8 mouse cellular contexts compared by ENCODE assay signal in genomic region chr5:110286446-110287083, GRCm38 (mm10). TPM values are rescaled to one million over a fixed set of nuclear protein-coding genes. Genes with fewer than 3 reads are reported as not detected.
DNase-seq lines count a peak whose midpoint lies in the region; ATAC-seq and TF ChIP-seq lines count a peak whose summit lies in the region.

No protein-coding gene starts in this region.

- H3K4me3 ChIP-seq in lung, adult 2 months (replicated peaks; ENCODE audit: extremely low read depth, low read depth, low read length), result peak overlapping the region; percentile 63
- H3K4me3 ChIP-seq in embryonic facial prominence, embryonic 10.5 days, result peak overlapping the region; percentile 80
- H3K4me3 ChIP-seq in intestine, postnatal 0 days (ENCODE audit: low read depth, low read length), result peak overlapping the region; percentile 64

- peak overlapping the region; percentile 92 for H3K27ac ChIP-seq in embryonic facial prominence, embryonic 10.5 days (replicated peaks)
- H3K27ac ChIP-seq in intestine, postnatal 0 days (ENCODE audit: low read depth, low read length), result no peak overlapping the region; the same call in 1 of the 2 replicates

- H3K9me3 ChIP-seq in embryonic facial prominence, embryonic 10.5 days, result no peaks in the 10 kb centered on the region
- no peaks in the 10 kb centered on the region for H3K9me3 ChIP-seq in intestine, postnatal 0 days (ENCODE audit: control insufficient read depth)

- peak; percentile 77 for ATAC-seq in intestine, postnatal 0 days
- ATAC-seq in neutrophil, adult 5-6 weeks (ENCODE audit: extremely low read depth, insufficient number of reproducible peaks, low FRiP score, poor library complexity, severe bottlenecking), result peak; percentile 2; the same call in 1 of the 2 replicates

- WGBS in lung, adult 2 months, result under 1% methylated on average over 31 of the region's 31 CpGs
- WGBS in embryonic facial prominence, embryonic 10.5 days, result 4% methylated on average over 31 of the region's 31 CpGs
- 2% methylated on average over 31 of the region's 31 CpGs for WGBS in intestine, postnatal 0 days

- no peak for DNase-seq in lung, adult 2 months
- no peak for DNase-seq in lung, postnatal 10 days
- DNase-seq in embryonic facial prominence, embryonic 10.5 days (ENCODE audit: low spot score), result no peak
- no peak for DNase-seq in adrenal gland, postnatal 14 days
- no peak for DNase-seq in right cerebral cortex, postnatal 10 days (ENCODE audit: low spot score in 2 of 2)
- no peak for DNase-seq in layer of hippocampus, postnatal 36 days

- H3K27me3 ChIP-seq in embryonic facial prominence, embryonic 10.5 days (replicated peaks; ENCODE audit: low read depth, poor library complexity, severe bottlenecking), result peaks cover 27% of the 10 kb centered on the region
- no peaks in the 10 kb centered on the region for H3K27me3 ChIP-seq in intestine, postnatal 0 days (replicated peaks; ENCODE audit: control insufficient read depth, insufficient read depth, low read length)

- TF ChIP-seq POLR2A in lung, adult 2 months (IDR thresholded peaks at IDR 0.05; ENCODE audit: borderline replicate concordance, extremely low read depth, low read depth, low read length), result no peak

- peak overlapping the region; percentile 68 for H3K9ac ChIP-seq in intestine, postnatal 0 days (ENCODE audit: low read depth, low read length)

- H3K4me2 ChIP-seq in intestine, postnatal 0 days (replicated peaks; ENCODE audit: low read depth), result peak overlapping the region; percentile 100

- no peak for TF ChIP-seq CTCF in lung, adult 2 months (IDR thresholded peaks at IDR 0.05; ENCODE audit: insufficient read depth, low read length)
- no peak for TF ChIP-seq CTCF in intestine, postnatal 0 days (IDR thresholded peaks at IDR 0.05; ENCODE audit: low read depth)

- peaks cover 4% of the 10 kb centered on the region; the same call in 1 of the 2 replicates for H3K4me1 ChIP-seq in lung, adult 2 months (ENCODE audit: control insufficient read depth, insufficient read depth, low read length)
- peaks cover 22% of the 10 kb centered on the region for H3K4me1 ChIP-seq in embryonic facial prominence, embryonic 10.5 days
- H3K4me1 ChIP-seq in intestine, postnatal 0 days (replicated peaks; ENCODE audit: control insufficient read depth, insufficient read depth, low read length), result no peaks in the 10 kb centered on the region

- peaks cover 33% of the 10 kb centered on the region for H3K36me3 ChIP-seq in embryonic facial prominence, embryonic 10.5 days (replicated peaks)
- peaks cover 14% of the 10 kb centered on the region; the same call in 1 of the 2 replicates for H3K36me3 ChIP-seq in intestine, postnatal 0 days (ENCODE audit: control insufficient read depth, insufficient read depth)

RNA-seq across cellular contexts. Expression of gene Pole, which starts 0.5 kb away (rescaled TPM):
- polyA plus RNA-seq in lung, adult 2 months (2012; rRNA removed), result 1.0 and 1.7 TPM in 2 replicates
- polyA plus RNA-seq in embryonic facial prominence, embryonic 10.5 days (2016; fragmentation: Nextera tagmentation; extraction: Ambion mirVana), result 47.5 and 54.1 TPM in 2 replicates
- polyA plus RNA-seq in intestine, postnatal 0 days (2015; fragmentation: Nextera tagmentation; extraction: Ambion mirVana), result 4.7 and 5.1 TPM in 2 replicates
- total RNA-seq in neutrophil, adult 5-6 weeks (2017), result 3.9 and 6.1 TPM in 2 replicates
- total RNA-seq in adrenal gland, postnatal 14 days (2021), result 8.2 and 11.9 TPM in 2 replicates
- 1 to 10 TPM; 1.2 to 2.1 TPM for total RNA-seq in layer of hippocampus, postnatal 36 days (2021)

RNA-seq across cellular contexts. Expression of gene Pxmp2, which starts 0.6 kb away (rescaled TPM):
- 10.5 and 11.5 TPM in 2 replicates for polyA plus RNA-seq in lung, adult 2 months (2012; rRNA removed)
- 10.6 and 12.4 TPM in 2 replicates for polyA plus RNA-seq in embryonic facial prominence, embryonic 10.5 days (2016; fragmentation: Nextera tagmentation; extraction: Ambion mirVana)
- 5.8 and 6.3 TPM in 2 replicates for polyA plus RNA-seq in intestine, postnatal 0 days (2015; fragmentation: Nextera tagmentation; extraction: Ambion mirVana)
- total RNA-seq in neutrophil, adult 5-6 weeks (2017), result 1.4 and 2.3 TPM in 2 replicates
- total RNA-seq in adrenal gland, postnatal 14 days (2021), result 18.6 and 39.4 TPM in 2 replicates
- 1 to 10 TPM; 8.5 to 9.4 TPM for total RNA-seq in layer of hippocampus, postnatal 36 days (2021)

RNA-seq across cellular contexts. Expression of gene Pgam5, which starts 16.9 kb away (rescaled TPM):
- 13.7 and 14.2 TPM in 2 replicates for polyA plus RNA-seq in lung, adult 2 months (2012; rRNA removed)
- 95.3 and 96.3 TPM in 2 replicates for polyA plus RNA-seq in embryonic facial prominence, embryonic 10.5 days (2016; fragmentation: Nextera tagmentation; extraction: Ambion mirVana)
- 25.5 and 26.4 TPM in 2 replicates for polyA plus RNA-seq in intestine, postnatal 0 days (2015; fragmentation: Nextera tagmentation; extraction: Ambion mirVana)
- 29.3 and 32.0 TPM in 2 replicates for total RNA-seq in neutrophil, adult 5-6 weeks (2017)
- total RNA-seq in adrenal gland, postnatal 14 days (2021), result 49.5 and 51.4 TPM in 2 replicates
- 10 to 100 TPM; 57.4 to 62.8 TPM for total RNA-seq in layer of hippocampus, postnatal 36 days (2021)

RNA-seq across cellular contexts. Expression of gene Ankle2, which starts 55.8 kb away (rescaled TPM):
- polyA plus RNA-seq in lung, adult 2 months (2012; rRNA removed), result 9.0 and 10.2 TPM in 2 replicates
- 32.7 and 34.7 TPM in 2 replicates for polyA plus RNA-seq in embryonic facial prominence, embryonic 10.5 days (2016; fragmentation: Nextera tagmentation; extraction: Ambion mirVana)
- polyA plus RNA-seq in intestine, postnatal 0 days (2015; fragmentation: Nextera tagmentation; extraction: Ambion mirVana), result 8.7 and 9.5 TPM in 2 replicates
- total RNA-seq in neutrophil, adult 5-6 weeks (2017), result 75.8 and 96.5 TPM in 2 replicates
- 32.5 and 33.8 TPM in 2 replicates for total RNA-seq in adrenal gland, postnatal 14 days (2021)
- 10 to 100 TPM; 38.6 to 48.2 TPM for total RNA-seq in layer of hippocampus, postnatal 36 days (2021)

RNA-seq across cellular contexts. Expression of gene P2rx2, which starts 56.4 kb away (rescaled TPM):
- 1.2 TPM in 2 replicates for polyA plus RNA-seq in lung, adult 2 months (2012; rRNA removed)
- 0.87 and 0.95 TPM in 2 replicates for polyA plus RNA-seq in embryonic facial prominence, embryonic 10.5 days (2016; fragmentation: Nextera tagmentation; extraction: Ambion mirVana)
- 1.6 TPM in 2 replicates for polyA plus RNA-seq in intestine, postnatal 0 days (2015; fragmentation: Nextera tagmentation; extraction: Ambion mirVana)
- total RNA-seq in neutrophil, adult 5-6 weeks (2017), result not detected in 2 replicates
- total RNA-seq in adrenal gland, postnatal 14 days (2021), result 0.48 and 1.2 TPM in 2 replicates
- total RNA-seq in layer of hippocampus, postnatal 36 days (2021), result under 1 TPM in 1 of 2 experiments, not detected in 1; 0.27 TPM
